Mouse (Mus musculus) CD8-positive naive resting alpha-beta T cell, adult 2 months (primary cell): ENCODE data around the gene Pate2.

Experiments used
- DNase-seq, 2 experiments: peaks; one replicate each; pipeline ENCODE4 v3.0.0; 2022; ENCODE audit warnings: low read depth in 2 of 2, low spot score in 2 of 2

Gene Pate2

DNA sequence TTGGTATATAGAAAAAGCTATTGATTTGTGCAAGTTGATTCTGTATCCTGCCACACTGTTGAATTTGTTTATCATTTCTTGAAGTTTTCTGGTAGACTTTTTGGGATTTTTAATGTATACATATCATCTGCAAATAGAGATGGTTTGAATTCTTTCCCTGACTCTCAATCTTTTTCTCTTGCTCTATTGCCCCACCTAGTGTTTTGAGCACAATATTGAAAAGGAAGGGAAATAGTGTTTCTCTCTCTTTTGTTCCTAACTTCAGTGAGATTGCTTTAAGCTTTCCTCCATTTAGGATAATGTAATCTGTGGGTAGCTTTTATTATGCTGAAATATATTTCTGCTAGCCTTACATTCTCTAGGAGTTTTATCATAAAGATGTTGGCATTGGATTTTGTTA, 137.2 kb downstream of the Pate2 start:
- no peak for DNase-seq
